Mouse (Mus musculus): ENCODE measurements at regions not wholly inside any gene's neighbourhood (a gene's known extent, or its start where the extent isn't known, plus 50 kb on each side); places are given as distances from the start of the nearest gene placed in this dataset.

- DNase-seq = no peak
These were observed 407.2 kb downstream of the Ipmk start for GRCm38 (mm10) chr10:71754799-71755198.

GRCm38 (mm10) chr10:71778903-71779302 lies 431.3 kb downstream of the Ipmk start:
- DNase-seq = no peak

GRCm38 (mm10) chr10:71789241-71789640 lies 441.7 kb downstream of the Ipmk start:
- peak; percentile 2 to 6 for DNase-seq

- DNase-seq = no peak
These were observed 442.4 kb downstream of the Ipmk start for GRCm38 (mm10) chr10:71789936-71790335.

GRCm38 (mm10) chr10:71798638-71799037 lies 451.1 kb downstream of the Ipmk start:
- no peak for DNase-seq

- no peak for DNase-seq
These were observed 454.9 kb downstream of the Ipmk start for GRCm38 (mm10) chr10:71802457-71802856.

GRCm38 (mm10) chr10:71832633-71833032 lies 485.1 kb downstream of the Ipmk start:
- DNase-seq = no peak

- no peak for DNase-seq
These were observed 487.5 kb downstream of the Ipmk start for GRCm38 (mm10) chr10:71835018-71835417.

GRCm38 (mm10) chr10:71857089-71857488 lies 509.5 kb downstream of the Ipmk start:
- no peak for DNase-seq

GRCm38 (mm10) chr10:71857518-71857973 lies 510.0 kb downstream of the Ipmk start:
- peak; percentile 39 to 43 for DNase-seq

- DNase-seq = no peak
These were observed 546.2 kb downstream of the Ipmk start for GRCm38 (mm10) chr10:71893726-71894125.

- no peak for DNase-seq
These were observed 557.5 kb downstream of the Ipmk start for GRCm38 (mm10) chr10:71905029-71905428.
